In genomic region chr17:15247546-15248416, GRCm38 (mm10) we compare ENCODE assay signal across 9 mouse cellular contexts.
DNase-seq lines count a peak whose midpoint lies in the region; ATAC-seq and TF ChIP-seq lines count a peak whose summit lies in the region.
"Had no signal": no experiment of that assay in that cellular context is flagged by ENCODE, and none has a peak within 500 bp of the region (broad histone marks: within the 10 kb centered on the region; RNA-seq: fewer than 3 reads in every experiment).

No protein-coding gene starts in this region.

- peak overlapping the region; percentile 42; the same call in 1 of the 2 replicates for H3K9ac ChIP-seq in limb, embryonic 12.5 days (replicated peaks)

- H3K9me3 ChIP-seq in limb, embryonic 12.5 days: no peaks in the 10 kb centered on the region

- H3K27me3 ChIP-seq in limb, embryonic 12.5 days: peaks cover 6% of the 10 kb centered on the region; the same call in 1 of the 2 replicates

- H3K4me3 ChIP-seq in gastrocnemius, adult 2 months: no peak overlapping the region
- no peak overlapping the region for H3K4me3 ChIP-seq in limb, embryonic 12.5 days (replicated peaks)
- H3K4me3 ChIP-seq: myocyte had no signal

- H3K36me3 ChIP-seq in limb, embryonic 12.5 days: no peaks in the 10 kb centered on the region

- H3K4me2 ChIP-seq in limb, embryonic 12.5 days: peak overlapping the region; percentile 45

- intact Hi-C loops in gastrocnemius, adult 2 months (cut with DNase I): no loop called here
- intact Hi-C loops in gastrocnemius, postnatal 36 days (cut with DNase I): no loop called here

- no peak for TF ChIP-seq CTCF in gastrocnemius, adult 2 months (IDR thresholded peaks at IDR 0.05)

- WGBS in limb, embryonic 12.5 days: 3% methylated on average over 20 of the region's 20 CpGs

- ATAC-seq in limb, embryonic 12.5 days (ENCODE audit: insufficient number of reproducible peaks, insufficient read depth, low FRiP score, low TSS enrichment, low read depth): peak; percentile 80

- peak; percentile 26 for DNase-seq in gastrocnemius, adult 2 months
- DNase-seq in gastrocnemius, postnatal 36 days: no peak
- DNase-seq in urinary bladder, adult 2 months (ENCODE audit: low spot score): peak; percentile 15
- DNase-seq in urinary bladder, adult 18-20 months (ENCODE audit: low spot score in 2 of 2): no peak
- no peak for DNase-seq in adipocyte (ENCODE audit: low spot score)
- DNase-seq in T-cell, adult 2 months (ENCODE audit: low spot score): no peak
- DNase-seq in lung, postnatal 25 days (ENCODE audit: low spot score): no peak

- peaks cover 12% of the 10 kb centered on the region for H3K4me1 ChIP-seq in limb, embryonic 12.5 days (replicated peaks)

- no peak overlapping the region for H3K27ac ChIP-seq in gastrocnemius, adult 2 months
- H3K27ac ChIP-seq in limb, embryonic 12.5 days: peak overlapping the region; percentile 35; the same call in 1 of the 2 replicates

Comparison
In these comparisons a context has a peak if more than half of its experiments do, and no peak if none do; other contexts are left out.
1. DNase-seq: peak in gastrocnemius, adult 2 months (single experiment) and urinary bladder, adult 2 months (single experiment); none in gastrocnemius, postnatal 36 days (0 of 2), urinary bladder, adult 18-20 months (0 of 2), adipocyte (single experiment), T-cell, adult 2 months (single experiment) and lung, postnatal 25 days (single experiment).